Mouse (Mus musculus) MEL (cell line): ENCODE measurements around the gene Aqp11. TPM values are rescaled to one million over a fixed set of nuclear protein-coding genes. Genes with fewer than 3 reads are reported as not detected.

ENCODE experiments used
- DNase-seq: peaks from one replicate; pipeline ENCODE4 v3.0.0; 2011; ENCODE audit warnings: low read depth, low spot score
- H3K27ac ChIP-seq: 2 replicates; pipeline ENCODE4 v1.5.1; 2012; ENCODE audit warnings: low read depth, mild to moderate bottlenecking, control low read depth, low read length, moderate library complexity; ENCODE audit not compliant: control insufficient read depth
- H3K27me3 ChIP-seq, 2 experiments: fragments of 150-350 bp in 1 of 2; sonication (generic) in 1 of 2; 2 replicates each; pipeline ENCODE4 v1.6.1; 2012; ENCODE audit warnings: low read length in 2 of 2, mild to moderate bottlenecking in 2 of 2, improper control_type of control experiment in 1 of 2, moderate library complexity in 1 of 2; ENCODE audit not compliant: insufficient read depth in 2 of 2, control insufficient read depth in 1 of 2
- H3K36me3 ChIP-seq, 2 experiments: 2 replicates each; pipeline ENCODE4 v1.6.1; 2012 to 2014; ENCODE audit warnings: low read length in 2 of 2, improper control_type of control experiment in 1 of 2, inconsistent platforms in 1 of 2, mild to moderate bottlenecking in 1 of 2; ENCODE audit not compliant: insufficient read depth in 2 of 2, control insufficient read depth in 1 of 2
- H3K4me1 ChIP-seq, 2 experiments: fragments of 150-350 bp in 1 of 2; sonication (generic) in 1 of 2; 2 replicates each; pipeline ENCODE4 v1.6.1; 2012; ENCODE audit warnings: low read length in 2 of 2, improper control_type of control experiment in 1 of 2, mild to moderate bottlenecking in 1 of 2; ENCODE audit not compliant: insufficient read depth in 2 of 2, control insufficient read depth in 1 of 2
- H3K4me3 ChIP-seq, 2 experiments: fragments of 150-350 bp in 1 of 2; sonication (generic) in 1 of 2; 2 replicates each; pipeline ENCODE4 v1.5.1; 2012; ENCODE audit warnings: low read depth in 2 of 2, low read length in 2 of 2, mild to moderate bottlenecking in 2 of 2, moderate library complexity in 2 of 2, control low read depth in 1 of 2, improper control_type of control experiment in 1 of 2; ENCODE audit not compliant: control insufficient read depth in 1 of 2, insufficient read depth in 1 of 2
- H3K79me2 ChIP-seq: 2 replicates; pipeline ENCODE4 v1.6.1; 2012; ENCODE audit warnings: mild to moderate bottlenecking, low read length, moderate library complexity; ENCODE audit not compliant: control insufficient read depth, poor library complexity, insufficient read depth
- H3K9ac ChIP-seq: 2 replicates; pipeline ENCODE4 v1.6.1; 2012; ENCODE audit warnings: low read depth, mild to moderate bottlenecking, control low read depth, low read length, moderate library complexity; ENCODE audit not compliant: control insufficient read depth, poor library complexity, severe bottlenecking
- H3K9me3 ChIP-seq: fragments of 150-350 bp; sonication (generic); replicated peaks from 2 replicates; pipeline ENCODE4 v1.6.1; 2012; ENCODE audit warnings: mild to moderate bottlenecking, low read length, improper control_type of control experiment, moderate library complexity; ENCODE audit not compliant: insufficient read depth
- CHD1 ChIP-seq: IDR thresholded peaks from 2 replicates; pipeline ENCODE4 v1.6.1; 2012; ENCODE audit warnings: low read depth, mild to moderate bottlenecking, inconsistent platforms, low read length, improper control_type of control experiment
- CTCF ChIP-seq, 3 experiments: IDR thresholded peaks in 2 of 3; conservative IDR thresholded peaks in 1 of 3; 2 replicates each; pipeline ENCODE4 v1.5.1; 2011 to 2012; ENCODE audit warnings: low read length in 3 of 3, low read depth in 2 of 3, mild to moderate bottlenecking in 2 of 3, improper control_type of control experiment in 1 of 3, inconsistent platforms in 1 of 3, mixed read lengths in 1 of 3, moderate library complexity in 1 of 3; ENCODE audit not compliant: control insufficient read depth in 1 of 3, insufficient read depth in 1 of 3, poor library complexity in 1 of 3, severe bottlenecking in 1 of 3
- ELF1 ChIP-seq: IDR thresholded peaks from 2 replicates; pipeline ENCODE4 v1.6.1; 2014; ENCODE audit warnings: low read depth, mild to moderate bottlenecking, inconsistent platforms, low read length, improper control_type of control experiment, moderate library complexity
- EP300 ChIP-seq, 2 experiments: IDR thresholded peaks; 2 replicates each; pipeline ENCODE4 v1.6.1; 2011; ENCODE audit warnings: improper control_type of control experiment in 2 of 2, low read length in 2 of 2, low read depth in 1 of 2, mild to moderate bottlenecking in 1 of 2
- ETS1 ChIP-seq: IDR thresholded peaks from 2 replicates; pipeline ENCODE4 v1.6.1; 2012; ENCODE audit warnings: low read depth, mild to moderate bottlenecking, inconsistent platforms, low read length, improper control_type of control experiment, moderate library complexity
- GABPA ChIP-seq: IDR thresholded peaks from 2 replicates; pipeline ENCODE4 v1.6.1; 2012; ENCODE audit warnings: low read depth, mild to moderate bottlenecking, inconsistent platforms, low read length, improper control_type of control experiment, moderate library complexity
- GATA1 ChIP-seq: IDR thresholded peaks from 2 replicates; pipeline ENCODE4 v1.6.1; 2011; ENCODE audit warnings: low read depth, low read length, improper control_type of control experiment
- HCFC1 ChIP-seq: IDR thresholded peaks from 2 replicates; pipeline ENCODE4 v1.6.1; 2012; ENCODE audit warnings: low read depth, mild to moderate bottlenecking, inconsistent platforms, low read length, improper control_type of control experiment, moderate library complexity
- JUND ChIP-seq: IDR thresholded peaks from 2 replicates; pipeline ENCODE4 v1.6.1; 2011; ENCODE audit warnings: low read depth, mild to moderate bottlenecking, improper control_type of control experiment, low read length
- MAFK ChIP-seq: IDR thresholded peaks from 2 replicates; pipeline ENCODE4 v1.6.1; 2011; ENCODE audit warnings: low read depth, mild to moderate bottlenecking, low read length, improper control_type of control experiment, borderline replicate concordance
- MAX ChIP-seq: IDR thresholded peaks from 2 replicates; pipeline ENCODE4 v1.6.1; 2011; ENCODE audit warnings: low read length, improper control_type of control experiment
- MAZ ChIP-seq: IDR thresholded peaks from 2 replicates; pipeline ENCODE4 v1.6.1; 2012; ENCODE audit warnings: low read depth, mild to moderate bottlenecking, inconsistent platforms, low read length, improper control_type of control experiment
- NRF1 ChIP-seq: IDR thresholded peaks from 2 replicates; pipeline ENCODE4 v1.6.1; 2014; ENCODE audit warnings: low read depth, mild to moderate bottlenecking, inconsistent platforms, low read length, improper control_type of control experiment, moderate library complexity; ENCODE audit not compliant: poor library complexity, insufficient read depth, severe bottlenecking
- POLR2A ChIP-seq, 2 experiments: IDR thresholded peaks; 2 replicates each; pipeline ENCODE4 v1.6.1; 2011 to 2012; ENCODE audit warnings: low read length in 2 of 2, mild to moderate bottlenecking in 2 of 2, control low read depth in 1 of 2, improper control_type of control experiment in 1 of 2, low read depth in 1 of 2, moderate library complexity in 1 of 2; ENCODE audit not compliant: control insufficient read depth in 1 of 2, insufficient read depth in 1 of 2, poor library complexity in 1 of 2
- POLR2AphosphoS2 ChIP-seq: IDR thresholded peaks from 2 replicates; pipeline ENCODE4 v1.6.1; 2011; ENCODE audit warnings: low read length, improper control_type of control experiment
- RCOR1 ChIP-seq: IDR thresholded peaks from 2 replicates; pipeline ENCODE4 v1.6.1; 2012; ENCODE audit warnings: low read depth, mild to moderate bottlenecking, inconsistent platforms, low read length, improper control_type of control experiment
- SMC3 ChIP-seq: IDR thresholded peaks from 2 replicates; pipeline ENCODE4 v1.6.1; 2011; ENCODE audit warnings: low read depth, low read length, improper control_type of control experiment
- TBP ChIP-seq: IDR thresholded peaks from 2 replicates; pipeline ENCODE4 v1.8.0; 2011; ENCODE audit warnings: low read depth, low read length, improper control_type of control experiment
- TCF12 ChIP-seq: IDR thresholded peaks from 2 replicates; pipeline ENCODE4 v1.6.1; 2014; ENCODE audit warnings: low read depth, mild to moderate bottlenecking, inconsistent platforms, low read length, improper control_type of control experiment, moderate library complexity
- USF2 ChIP-seq, 2 experiments: IDR thresholded peaks; 2 replicates each; pipeline ENCODE4 v1.6.1; 2011 to 2012; ENCODE audit warnings: improper control_type of control experiment in 2 of 2, low read length in 2 of 2, borderline replicate concordance in 1 of 2, inconsistent platforms in 1 of 2, low read depth in 1 of 2, mild to moderate bottlenecking in 1 of 2; ENCODE audit not compliant: insufficient read depth in 1 of 2
- ZC3H11A ChIP-seq: IDR thresholded peaks from 2 replicates; pipeline ENCODE4 v1.6.1; 2012; ENCODE audit warnings: low read depth, mild to moderate bottlenecking, inconsistent platforms, low read length, improper control_type of control experiment
- ZKSCAN1 ChIP-seq: IDR thresholded peaks from 2 replicates; pipeline ENCODE4 v1.6.1; 2012; ENCODE audit warnings: low read depth, mild to moderate bottlenecking, inconsistent platforms, low read length, improper control_type of control experiment, moderate library complexity
- ZMIZ1 ChIP-seq: IDR thresholded peaks from 2 replicates; pipeline ENCODE4 v1.6.1; 2012; ENCODE audit warnings: low read depth, mild to moderate bottlenecking, inconsistent platforms, low read length, improper control_type of control experiment, moderate library complexity
- polyA plus RNA-seq, 2 experiments: library from polyadenylated mRNA; stranded (reverse) in 1 of 2; unstranded in 1 of 2; fragments of >175 nt in 1 of 2; fragments of >200 nt in 1 of 2; gene quantifications; 2 replicates each; pipeline versions ENCODE4 v1.2.1 to v1.2.4; 2012; ENCODE audit warnings: low replicate concordance in 2 of 2, low read depth in 1 of 2; ENCODE audit not compliant: insufficient read length in 2 of 2, insufficient read depth in 1 of 2, missing spikeins in 1 of 2
- total RNA-seq: library from RNA; depleted of rRNA; stranded (reverse); fragments of 300-350 nt; gene quantifications from 2 replicates; pipeline ENCODE4 v1.2.3, GENCODE M21; 2012

The Aqp11 gene
- total and polyA plus RNA-seq, 3 experiments, result 0.89 to 3.9 TPM; not detected in 1

DNA sequence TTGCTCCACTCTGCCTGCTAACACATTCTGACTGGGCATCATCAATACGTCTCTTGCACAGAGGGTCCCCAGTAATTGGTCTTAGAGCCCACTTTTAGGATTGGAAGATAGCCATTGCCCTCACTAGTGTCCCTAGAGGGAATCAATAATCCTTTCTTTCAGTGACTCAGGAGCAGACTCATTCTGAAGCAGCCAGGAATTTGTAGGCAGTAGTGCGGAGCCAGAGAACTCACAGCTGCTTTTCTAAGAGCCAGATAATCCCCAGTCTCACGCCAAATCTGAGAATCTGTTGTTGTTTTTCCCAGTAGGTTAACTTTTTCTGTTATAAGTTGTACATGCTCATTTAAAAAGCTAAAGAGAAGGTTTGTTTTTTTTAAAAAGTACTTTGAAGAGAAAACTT lies 37.3 kb upstream of the Aqp11 start:
- TF ChIP-seq TBP (no peak), RCOR1 (no peak), POLR2AphosphoS2 (no peak), ZC3H11A (no peak), JUND (no peak), MAX (no peak), POLR2A (IDR thresholded peaks at IDR 0.05; ENCODE audit: control insufficient read depth in 1 of 2, insufficient read depth in 1 of 2, low read depth in 1 of 2, low read length in 2 of 2, poor library complexity in 1 of 2) (no peak), MAFK (no peak), GABPA (no peak), EP300 (IDR thresholded peaks at IDR 0.05; ENCODE audit: low read depth in 1 of 2, low read length in 2 of 2) (no peak), CHD1 (no peak), HCFC1 (no peak), MAZ (no peak), TCF12 (no peak), ELF1 (no peak), ETS1 (no peak), CTCF (IDR thresholded peaks at IDR 0.05 in 2 of 3, conservative IDR thresholded peaks at IDR 0.05 in 1 of 3; ENCODE audit: control insufficient read depth in 1 of 3, insufficient read depth in 1 of 3, low read depth in 2 of 3, low read length in 3 of 3, poor library complexity in 1 of 3, severe bottlenecking in 1 of 3) (no peak), NRF1 (no peak), ZKSCAN1 (no peak), USF2 (IDR thresholded peaks at IDR 0.05; ENCODE audit: borderline replicate concordance in 1 of 2, insufficient read depth in 1 of 2, low read depth in 1 of 2, low read length in 2 of 2) (no peak)
- no peaks in the 10 kb centered on the region for H3K36me3 ChIP-seq
- no peak overlapping the region for H3K4me3 ChIP-seq
- H3K27ac ChIP-seq, result no peak overlapping the region
- H3K79me2 ChIP-seq, result no peaks in the 10 kb centered on the region
- DNase-seq, result no peak
- no peak overlapping the region for H3K9ac ChIP-seq
- no peaks in the 10 kb centered on the region; a peak in 1 of 4 replicates for H3K27me3 ChIP-seq
- H3K4me1 ChIP-seq, result no peaks in the 10 kb centered on the region
- H3K9me3 ChIP-seq, result no peaks in the 10 kb centered on the region

DNA sequence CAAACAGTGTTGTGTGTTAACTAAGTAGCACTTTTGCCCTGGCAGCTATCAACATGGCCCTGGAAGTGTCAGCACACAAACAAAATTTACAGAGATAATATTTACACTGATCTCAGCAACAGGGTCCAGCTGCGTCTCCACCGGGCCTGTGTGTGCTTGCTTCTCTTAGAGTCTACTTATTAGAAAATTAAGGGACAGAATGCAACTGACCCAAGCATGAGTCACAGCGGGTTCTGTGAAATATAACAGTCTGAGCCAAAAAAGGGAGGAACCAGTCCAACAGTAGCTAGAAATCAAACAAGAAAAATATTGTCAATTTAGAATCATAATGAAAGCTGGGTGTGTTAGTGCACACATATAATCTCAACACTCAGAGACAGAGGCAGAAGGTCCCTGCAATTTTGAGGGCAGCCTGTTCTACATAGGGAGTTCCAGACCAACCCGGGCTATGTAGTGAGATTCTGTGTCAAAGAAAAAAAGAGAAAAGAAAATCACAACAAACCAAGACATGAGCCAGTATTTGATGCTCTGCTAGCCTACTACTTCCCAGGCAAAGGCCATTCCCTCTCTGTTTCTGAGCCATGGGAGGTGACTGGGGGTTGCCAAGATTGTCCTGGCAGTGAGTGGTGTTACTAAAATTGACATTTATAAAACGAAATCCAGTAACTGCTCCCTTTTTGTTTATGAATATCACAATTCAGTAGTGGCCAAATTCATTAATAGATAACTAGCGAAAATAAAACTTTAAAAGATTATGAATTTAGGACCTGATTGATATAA lies 32.9 kb upstream of the Aqp11 start:
- peaks cover 0 to 14% of the 10 kb centered on the region in 2 experiments; a peak in 2 of 4 replicates for H3K4me1 ChIP-seq
- H3K27me3 ChIP-seq, result no peaks in the 10 kb centered on the region; a peak in 1 of 4 replicates
- TF ChIP-seq HCFC1 (no peak), GATA1 (no peak), ZKSCAN1 (no peak), SMC3 (no peak), USF2 (IDR thresholded peaks at IDR 0.05; ENCODE audit: borderline replicate concordance in 1 of 2, insufficient read depth in 1 of 2, low read depth in 1 of 2, low read length in 2 of 2) (no peak), CHD1 (no peak), ZMIZ1 (no peak)
- H3K79me2 ChIP-seq, result no peaks in the 10 kb centered on the region
- peaks cover 0 to 3% of the 10 kb centered on the region in 2 experiments; a peak in 2 of 4 replicates for H3K36me3 ChIP-seq
- no peak overlapping the region for H3K4me3 ChIP-seq
- H3K9me3 ChIP-seq, result no peaks in the 10 kb centered on the region
- DNase-seq, result no peak
- no peak overlapping the region for H3K9ac ChIP-seq
- H3K27ac ChIP-seq, result no peak overlapping the region
